Mouse (Mus musculus) adrenal gland, adult (tissue): ENCODE results near the gene Zfp652.
"Not testable (repeated sequence)": the region's sequence is repeated elsewhere in the genome, so short reads cannot be mapped to it uniquely, and the experiment has no call there.

ENCODE experiments used
- DNase-seq, 2 experiments: peaks; one replicate each; pipeline ENCODE4 v3.0.0; 2022 to 2023; ENCODE audit warnings: low spot score in 1 of 2; ENCODE audit not compliant: inconsistent age in 2 of 2

Gene Zfp652

DNA sequence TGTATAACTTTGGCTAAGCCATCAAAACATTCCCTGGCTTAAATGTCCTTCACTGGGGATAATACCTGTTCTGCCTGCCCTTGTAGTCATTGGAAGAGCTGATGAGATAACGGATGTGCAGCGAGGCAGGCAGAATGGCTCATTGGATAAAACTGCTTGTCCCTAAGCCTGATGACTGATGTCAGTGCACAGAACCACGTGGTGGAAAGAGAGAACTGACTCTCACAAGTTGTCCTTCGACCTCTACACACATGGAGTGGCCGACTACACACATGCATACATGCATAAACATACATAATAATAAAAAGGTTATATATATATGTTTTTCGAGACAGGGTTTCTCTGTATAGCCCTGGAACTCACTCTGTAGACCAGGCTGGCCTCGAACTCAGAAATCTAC, 2.0 kb upstream of the Zfp652 start:
- DNase-seq: no peak

DNA sequence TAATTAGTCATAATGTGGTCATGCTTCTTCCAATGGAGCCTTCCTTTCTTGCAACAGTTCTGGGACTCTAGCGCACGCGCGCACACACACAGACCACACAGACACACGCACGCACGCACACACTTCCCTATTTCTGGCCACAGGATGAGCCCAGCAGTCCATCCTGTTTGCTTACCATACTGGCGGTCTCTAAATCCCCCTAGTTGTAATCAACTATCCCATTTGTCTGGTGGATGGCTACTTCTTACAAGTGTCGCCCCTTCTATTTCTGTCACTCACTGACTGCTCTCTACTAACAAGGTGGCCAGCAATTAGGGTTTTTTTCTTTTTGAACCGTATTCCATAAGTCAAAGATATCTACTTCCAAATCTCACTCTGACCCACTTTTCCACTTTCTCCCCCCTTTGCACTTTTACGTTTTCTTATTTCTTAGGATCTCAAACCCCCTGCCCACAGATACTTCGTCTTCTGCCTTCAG, 349 bp upstream of the Zfp652 start:
- peak; percentile 57 to 84 for DNase-seq

DNA sequence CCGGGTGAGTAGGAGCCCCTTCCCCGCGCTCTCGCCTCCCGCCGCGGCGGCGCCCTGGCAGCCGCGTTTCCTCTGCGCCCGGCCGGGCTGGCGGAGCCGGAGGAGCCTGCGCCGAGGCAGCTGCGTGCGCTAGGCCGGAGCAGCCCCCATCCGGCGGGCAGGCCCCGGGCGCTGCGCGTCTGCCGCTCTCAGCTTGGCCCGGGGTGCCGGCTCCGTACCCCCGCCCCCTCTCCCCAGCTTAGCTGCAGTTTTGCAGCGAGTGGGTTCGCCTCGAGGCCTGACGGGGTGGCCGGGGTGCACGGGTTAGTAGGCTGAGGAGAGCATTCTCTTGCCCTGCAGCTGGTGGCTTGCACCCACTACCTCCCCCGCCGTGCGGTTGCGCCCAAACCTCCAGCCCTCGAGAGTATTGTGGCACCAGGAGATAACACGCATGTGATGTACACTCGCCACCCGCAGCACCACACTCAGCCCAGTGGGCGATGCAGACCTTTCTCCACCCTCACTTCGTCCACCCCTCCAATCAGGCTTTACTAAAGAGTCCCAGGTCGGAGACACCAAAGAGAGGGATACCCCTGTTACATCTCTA, 845 bp downstream of the Zfp652 start:
- DNase-seq: peak; percentile 64 to 85

DNA sequence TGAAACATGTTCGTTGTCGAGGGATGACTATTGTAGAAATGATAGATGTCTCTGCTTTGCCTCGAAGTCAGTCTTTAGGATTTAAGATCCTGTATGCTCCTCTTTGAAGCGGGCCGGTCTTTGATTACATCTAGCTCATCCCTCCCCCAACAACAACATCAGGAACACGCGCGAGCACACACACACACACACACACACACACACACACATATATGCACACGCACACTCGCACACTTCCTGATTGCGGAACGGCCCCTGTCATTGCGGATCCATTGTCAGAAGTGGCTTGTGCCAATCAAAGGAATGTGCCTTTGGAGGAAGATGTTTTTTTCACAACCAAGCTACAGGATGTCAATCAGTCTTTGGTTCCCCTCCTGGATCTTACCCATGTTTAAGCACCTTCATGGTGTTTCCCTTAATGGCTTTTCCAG, 1.4 kb downstream of the Zfp652 start:
- DNase-seq: peak in 1 of 2 experiments; percentile 26

DNA sequence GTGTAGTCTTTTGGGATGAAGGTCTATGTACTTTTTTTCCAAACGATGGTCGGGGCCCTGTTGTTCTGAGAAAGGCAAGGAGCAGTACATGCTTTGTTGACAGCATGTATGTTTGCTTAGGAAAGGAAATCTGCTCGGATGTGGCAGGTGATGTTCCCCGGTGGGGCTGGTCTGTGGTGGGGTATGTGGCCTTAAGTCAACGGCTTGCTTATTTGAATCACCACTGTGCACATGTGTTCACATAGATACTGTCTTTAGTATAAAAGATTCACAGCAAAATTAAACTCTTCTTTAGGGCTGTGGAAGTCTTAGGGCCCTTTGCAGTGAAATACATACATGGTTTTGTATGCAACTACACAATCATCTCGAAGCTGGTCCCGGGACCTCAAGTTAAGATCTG, 1.9 kb downstream of the Zfp652 start:
- DNase-seq: no peak

DNA sequence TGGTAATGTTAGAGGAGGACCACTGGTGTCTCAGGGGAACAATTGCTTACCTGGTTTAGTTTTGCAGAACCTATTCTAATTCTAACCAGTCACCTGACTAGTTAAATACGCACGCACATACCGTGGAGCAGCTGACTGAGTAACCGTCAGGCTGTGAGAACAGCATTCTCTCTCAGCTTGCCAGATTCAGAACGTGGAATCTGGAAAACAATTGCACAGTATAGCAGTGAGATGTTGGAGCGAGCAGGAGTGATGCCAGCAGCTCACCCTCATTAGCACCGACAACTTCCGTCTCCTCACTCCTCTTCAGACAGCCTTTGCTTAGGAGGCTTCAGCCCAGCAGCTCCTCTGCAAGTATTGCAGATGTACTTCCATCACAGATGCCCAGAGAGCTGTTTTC, 3.7 kb downstream of the Zfp652 start:
- DNase-seq: no peak

DNA sequence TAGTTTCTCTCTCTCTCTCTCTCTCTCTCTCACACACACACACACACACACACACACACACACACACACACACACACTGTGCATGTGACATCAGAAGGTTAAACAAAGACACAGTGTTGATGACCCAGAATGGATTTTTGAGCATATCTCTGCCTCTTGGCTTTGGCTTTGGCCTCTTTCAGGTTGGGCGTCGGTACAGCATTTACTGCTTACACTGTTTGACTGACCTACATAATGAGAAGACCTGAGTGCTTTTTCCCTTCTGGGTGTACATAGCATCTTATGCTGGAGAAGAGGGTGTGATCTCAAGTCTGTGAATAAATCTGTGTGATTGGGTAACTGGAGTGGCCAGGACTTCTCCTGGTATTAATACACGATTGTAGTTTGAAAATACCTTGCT, 6.9 kb downstream of the Zfp652 start:
- no peak for DNase-seq

DNA sequence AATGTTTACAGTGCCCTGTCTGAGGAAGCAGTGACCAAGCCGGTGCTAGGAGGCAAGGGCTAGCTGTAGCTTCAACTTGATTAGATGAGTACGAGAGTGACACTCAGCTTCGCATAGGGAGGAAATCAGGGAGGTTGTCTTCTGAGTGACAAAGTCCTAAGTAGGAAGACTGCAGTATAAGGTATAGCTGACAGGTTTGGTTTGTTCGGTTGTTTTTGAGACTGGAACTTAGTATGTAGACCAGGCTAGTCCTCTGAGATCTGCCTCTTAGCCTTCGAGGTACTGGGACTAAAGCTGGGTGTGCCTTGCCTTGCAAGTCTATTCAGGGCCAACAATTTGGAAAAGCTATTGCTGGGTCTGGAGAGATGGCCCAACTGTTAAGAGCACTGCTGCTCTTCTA, 10.8 kb downstream of the Zfp652 start, which contains the start of gene B130006D01Rik:
Gene B130006D01Rik, plus strand, starts transcription at position 301 of the 400 bp plus-strand sequence.
- no peak for DNase-seq

DNA sequence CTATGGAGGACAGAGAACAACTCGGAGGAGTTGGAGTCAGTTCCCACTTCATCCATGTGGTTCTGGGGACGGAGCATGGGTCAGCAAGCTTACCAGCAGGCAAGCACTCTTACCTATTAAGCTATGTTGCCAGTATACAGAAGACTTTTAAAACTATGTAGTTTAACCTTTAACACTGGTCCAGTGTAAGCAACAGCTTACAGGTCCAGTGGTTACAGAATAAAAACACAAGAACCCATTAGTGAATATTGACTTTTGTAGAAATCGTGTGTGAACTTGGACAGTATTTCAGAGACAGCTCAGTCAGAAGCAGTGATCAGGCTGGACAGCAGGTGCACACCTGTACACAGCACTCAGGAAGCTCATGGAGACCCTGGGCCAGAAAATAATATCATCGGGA, 12.0 kb downstream of the Zfp652 start:
- DNase-seq: no peak

DNA sequence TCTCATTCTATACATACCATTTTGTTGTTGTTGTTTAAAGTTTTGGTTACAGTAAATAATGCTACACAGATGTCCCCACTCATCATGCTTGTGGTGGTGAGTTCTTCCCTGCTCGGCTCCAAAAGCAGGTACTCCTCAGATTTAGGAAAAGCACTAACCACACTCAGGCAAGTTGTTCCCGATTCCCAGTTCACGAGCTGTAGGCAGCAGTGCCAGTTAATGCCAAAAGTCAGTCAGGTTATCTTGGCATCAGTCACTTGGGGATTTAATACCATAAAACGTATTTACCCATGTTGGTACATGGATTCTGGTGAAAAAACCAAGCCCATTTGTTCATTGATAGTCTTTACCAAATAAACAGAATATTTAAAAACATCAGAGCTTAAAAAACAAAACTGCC, 13.7 kb downstream of the Zfp652 start:
- no peak for DNase-seq

DNA sequence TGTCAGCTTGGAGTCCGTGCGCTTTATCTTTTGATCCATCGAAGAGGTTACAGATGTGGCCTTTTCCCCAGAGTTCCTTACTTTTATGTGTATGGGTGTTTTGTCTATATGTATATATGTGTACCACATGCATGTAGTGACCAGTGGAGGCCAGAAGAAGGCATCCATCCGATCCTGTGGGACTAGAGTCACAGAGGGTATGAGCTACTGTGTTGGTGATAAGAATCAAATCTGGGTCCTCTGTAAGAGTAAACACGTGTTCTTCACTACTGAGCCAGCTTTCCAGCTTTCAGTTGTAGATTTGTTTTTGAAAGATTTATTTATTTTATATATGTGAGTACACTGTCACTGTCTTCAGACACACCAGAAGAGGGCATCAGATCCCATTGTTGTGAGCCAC, 15.5 kb downstream of the Zfp652 start:
- no peak for DNase-seq

DNA sequence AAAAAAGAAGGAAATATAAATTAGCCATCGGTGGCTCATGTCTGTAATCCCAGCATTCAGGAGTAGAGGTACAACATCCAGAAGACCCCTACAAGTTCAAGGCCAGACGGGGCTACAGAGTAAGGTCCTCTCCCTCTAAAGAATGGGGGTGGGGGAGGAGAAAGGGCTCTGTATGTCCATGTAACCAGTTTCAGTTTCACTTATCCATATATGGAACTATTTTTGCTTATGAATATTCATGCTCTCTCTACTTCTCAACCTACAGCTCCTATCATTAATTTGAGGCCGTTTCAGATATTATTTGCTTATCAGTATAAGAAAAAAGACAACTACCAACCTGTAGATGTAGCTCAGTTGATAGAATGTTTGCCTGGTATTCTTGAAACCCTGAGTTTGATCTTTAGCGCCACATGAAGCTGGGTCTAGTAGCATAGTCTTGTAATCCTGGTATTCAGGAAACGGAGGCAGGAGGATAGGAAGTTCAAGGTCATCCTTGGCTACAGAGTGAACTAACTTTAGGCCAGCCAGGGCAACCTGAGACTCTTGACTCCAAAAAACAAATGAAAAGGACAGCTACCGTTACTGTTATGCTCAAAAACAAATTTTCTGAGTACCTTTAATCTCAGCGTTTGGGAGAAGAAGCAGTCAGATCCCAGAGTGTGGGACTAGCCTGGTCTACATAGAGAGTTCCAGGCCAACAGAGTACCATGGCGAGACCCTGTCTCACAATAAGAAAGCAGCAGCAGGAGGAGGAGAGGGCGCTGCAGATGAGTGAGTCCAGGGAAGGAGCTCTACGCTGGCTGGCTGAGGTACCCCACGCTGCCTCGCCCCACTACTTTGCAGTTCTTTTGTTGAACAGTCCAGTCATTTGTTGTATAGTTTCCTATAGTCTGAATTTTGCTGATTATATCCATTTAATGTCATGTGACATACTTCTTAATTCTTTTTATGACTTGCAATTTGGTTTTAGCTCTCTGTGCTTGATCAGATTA, 16.7 kb downstream of the Zfp652 start:
- no peak for DNase-seq

DNA sequence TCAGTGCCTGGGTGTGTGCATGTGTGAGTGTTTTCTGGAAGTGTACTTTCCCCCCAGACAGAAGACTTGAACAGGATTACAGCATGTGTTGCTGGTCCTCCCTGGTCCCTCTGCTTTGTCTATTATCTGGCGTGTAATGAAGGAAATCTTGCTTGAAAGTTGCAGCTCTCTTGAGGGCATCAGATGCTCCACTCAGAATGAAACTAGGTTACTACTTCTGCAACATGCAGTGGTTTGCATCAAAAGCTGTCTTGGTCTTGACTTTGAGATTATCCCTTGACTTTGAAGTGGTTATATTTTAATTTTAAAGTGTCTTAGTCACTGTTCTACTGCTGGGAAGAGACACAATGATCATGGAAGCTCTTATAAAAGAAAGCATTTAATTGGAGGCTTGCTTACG, 22.0 kb downstream of the Zfp652 start:
- DNase-seq: no peak

DNA sequence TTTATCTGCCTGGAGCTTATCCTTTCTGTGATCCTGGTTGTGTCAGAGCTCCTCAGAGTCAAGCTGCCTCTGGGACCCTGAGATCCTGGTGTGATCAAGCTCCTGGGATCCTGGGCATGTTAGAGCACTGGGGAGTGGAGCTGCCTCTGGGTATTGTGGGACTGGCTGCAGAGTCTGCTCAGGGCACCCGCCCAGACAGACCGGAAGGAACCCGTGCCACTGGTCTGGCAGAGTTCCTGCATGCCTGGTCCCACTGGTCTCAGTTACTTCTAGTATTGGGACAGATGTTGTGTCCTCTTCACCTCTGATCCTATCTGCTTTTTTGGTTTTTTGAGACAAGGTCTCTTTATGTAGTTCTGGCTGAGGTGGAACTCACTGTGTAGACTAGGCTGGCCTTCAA, 25.3 kb downstream of the Zfp652 start:
- DNase-seq: peak; percentile 31 to 57

DNA sequence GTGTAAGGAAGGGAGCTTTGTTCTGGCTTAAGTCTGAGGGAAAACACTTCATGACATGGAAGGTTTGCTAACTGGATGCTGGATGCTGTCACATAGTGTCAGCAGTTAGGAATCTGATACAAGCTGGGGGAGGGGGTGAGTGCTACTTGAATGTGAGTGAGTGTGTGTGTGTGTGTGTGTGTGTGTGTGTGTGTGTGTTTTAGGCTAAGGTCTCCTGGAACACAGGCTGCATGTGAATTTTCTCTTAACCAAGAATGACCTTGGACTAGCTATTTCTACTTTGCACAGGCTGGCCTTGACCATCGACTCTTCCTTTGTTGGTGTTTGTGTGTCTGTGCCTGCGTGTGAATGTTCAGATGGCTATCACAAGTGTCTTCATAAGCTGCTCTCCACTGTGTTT, 32.0 kb downstream of the Zfp652 start:
- DNase-seq: peak; percentile 40 to 60

DNA sequence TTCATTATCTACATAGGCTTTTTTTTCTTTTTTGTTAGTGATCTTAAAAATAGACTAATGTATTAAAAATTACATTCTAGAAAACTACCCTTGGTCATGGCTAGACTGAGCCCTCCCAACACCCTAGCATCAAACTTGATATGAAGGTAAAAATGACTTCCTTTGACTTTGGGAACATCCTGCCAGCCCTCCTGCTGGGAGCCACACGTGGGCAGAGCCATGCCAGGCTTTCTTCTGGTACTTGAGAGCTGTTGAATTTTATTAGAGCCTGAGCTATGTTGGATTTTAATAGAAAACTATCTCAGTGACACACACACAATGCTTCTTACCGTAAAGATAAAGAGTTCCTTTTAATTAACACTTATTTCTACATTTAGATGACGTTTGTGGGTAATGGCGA, 34.3 kb downstream of the Zfp652 start:
- DNase-seq: no peak

DNA sequence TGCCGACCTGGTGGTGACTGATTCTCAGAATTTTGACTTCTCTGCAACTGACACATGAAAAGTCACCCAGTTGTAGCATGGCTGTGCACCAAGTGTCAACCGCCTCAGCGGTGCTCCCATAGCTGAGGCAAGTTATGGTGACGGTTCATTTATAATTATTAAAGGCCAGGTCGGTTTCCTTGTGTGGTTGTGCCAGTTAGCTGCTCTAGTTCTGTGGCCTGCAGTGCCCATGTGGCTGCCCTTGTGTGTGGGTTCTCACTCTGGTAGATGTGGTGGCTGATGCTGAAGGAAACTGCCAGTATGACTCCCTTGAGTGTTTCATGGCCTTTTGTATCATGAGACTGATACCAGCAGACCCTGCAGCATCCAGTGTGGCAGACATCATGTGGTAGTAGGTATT, 35.9 kb downstream of the Zfp652 start:
- no peak for DNase-seq

DNA sequence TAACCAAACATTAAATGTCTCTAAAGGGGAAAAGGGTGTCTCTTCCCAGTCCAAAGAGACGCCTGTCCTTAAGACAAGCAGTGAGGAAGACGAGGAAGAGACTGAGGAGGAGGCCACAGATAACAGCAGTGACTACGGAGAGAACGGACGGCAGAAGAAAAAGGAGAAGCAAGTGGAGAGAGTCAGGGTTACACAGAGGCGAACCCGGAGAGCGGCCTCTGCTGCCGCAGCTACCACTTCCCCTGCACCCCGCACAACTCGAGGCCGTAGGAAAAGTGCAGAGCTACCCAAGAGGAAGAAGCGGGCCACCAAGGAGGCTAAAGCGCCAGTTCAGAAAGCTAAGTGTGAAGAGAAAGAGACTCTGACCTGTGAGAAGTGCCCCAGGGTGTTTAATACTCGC, 37.1 kb downstream of the Zfp652 start:
- no peak for DNase-seq

DNA sequence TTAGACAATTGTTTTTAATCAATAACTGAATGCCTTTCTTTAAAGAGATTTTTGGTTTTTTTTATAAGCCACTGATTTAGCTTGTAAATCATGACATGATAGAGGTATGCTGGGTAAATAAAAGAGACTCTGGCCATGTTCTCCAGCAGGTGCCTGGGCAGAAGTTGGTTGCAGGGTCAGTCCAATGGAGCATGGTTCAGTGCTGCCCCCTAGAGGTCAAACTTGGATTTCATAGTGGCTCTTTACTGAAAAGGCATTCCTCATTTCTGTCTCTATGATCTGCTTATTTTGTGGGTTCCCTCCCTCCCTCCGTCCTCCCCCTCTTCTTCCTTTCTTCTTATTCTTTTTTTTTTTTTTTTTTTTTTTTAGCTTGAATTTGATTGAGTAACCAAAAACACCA, 38.5 kb downstream of the Zfp652 start:
- peak; percentile 72 to 93 for DNase-seq

DNA sequence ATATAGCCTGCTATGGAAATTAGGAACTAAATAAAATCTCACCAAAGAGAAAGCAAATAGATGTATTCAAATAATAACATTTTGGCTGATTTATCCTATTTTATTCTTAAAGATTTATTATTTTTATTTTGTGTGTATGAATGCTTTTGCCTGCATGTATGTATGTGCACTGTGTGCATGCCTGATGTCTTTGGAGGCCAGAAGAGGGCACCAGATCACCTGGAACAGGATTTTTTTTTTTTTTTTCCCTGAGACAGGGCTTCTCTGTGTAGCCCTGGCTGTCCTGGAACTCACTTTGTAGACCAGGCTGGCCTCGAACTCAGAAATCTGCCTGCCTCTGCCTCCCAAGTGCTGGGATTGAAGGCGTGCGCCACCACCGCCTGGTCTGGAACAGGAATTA, 42.7 kb downstream of the Zfp652 start:
- DNase-seq: not testable (repeated sequence)

DNA sequence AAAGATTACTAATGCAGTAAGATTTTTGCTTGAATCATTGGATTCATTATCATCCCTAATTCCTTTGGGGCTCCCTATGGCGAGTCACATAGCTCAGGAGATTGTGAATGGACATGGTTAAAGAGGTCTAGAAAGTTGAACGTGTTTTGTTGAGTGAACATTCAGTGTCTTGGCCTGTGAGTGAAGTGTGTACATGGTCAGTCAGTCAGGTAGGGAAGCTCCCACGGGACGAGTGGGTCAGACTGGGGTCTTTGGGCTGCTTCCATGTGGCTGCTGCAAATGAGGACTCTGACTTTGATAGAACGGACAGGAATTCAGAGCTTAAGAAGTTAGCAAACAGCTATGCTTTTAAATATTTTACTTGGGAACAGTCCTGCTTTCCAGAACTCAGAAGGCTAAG, 48.0 kb downstream of the Zfp652 start:
- no peak for DNase-seq

DNA sequence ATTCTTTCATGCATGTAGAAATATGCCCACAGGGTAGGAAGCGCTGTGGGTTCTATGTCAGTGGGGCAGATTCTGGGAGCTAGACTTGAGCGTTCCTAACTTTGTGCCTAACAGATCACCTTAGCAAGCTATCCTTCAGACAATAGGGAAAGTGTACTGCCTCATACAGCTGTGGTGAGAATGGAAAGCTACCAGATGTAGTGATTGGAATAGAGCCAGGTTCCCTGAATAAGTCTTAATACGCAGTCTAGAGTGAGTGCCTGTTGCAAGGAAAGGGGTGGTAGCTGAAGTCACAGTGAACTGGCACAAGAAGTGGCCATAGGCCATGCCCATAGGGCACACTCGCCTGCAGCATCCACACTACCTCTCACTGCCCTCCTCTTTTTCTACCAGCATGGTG, 50.5 kb downstream of the Zfp652 start:
- peak in 1 of 2 experiments; percentile 59 for DNase-seq
